ENCODE assay signal across 19 mouse cellular contexts in genomic region chr1:162947934-162948333, GRCm38 (mm10). TPM values are rescaled to one million over a fixed set of nuclear protein-coding genes. Genes with fewer than 3 reads are reported as not detected.
"Had no signal": no experiment of that assay in that cellular context is flagged by ENCODE, and none has a peak within 500 bp of the region (broad histone marks: within the 10 kb centered on the region; RNA-seq: fewer than 3 reads in every experiment).

No protein-coding gene starts in this region.

- H3K4me3 ChIP-seq: intestine, embryonic 15.5 days; layer of hippocampus, adult 2 months; liver, embryonic 15.5 days; neural tube, embryonic 12.5 days had no signal

- H3K9ac ChIP-seq: intestine, embryonic 15.5 days; liver, embryonic 15.5 days; neural tube, embryonic 12.5 days had no signal

- H3K27ac ChIP-seq: intestine, embryonic 15.5 days; layer of hippocampus, adult 2 months; liver, embryonic 15.5 days; neural tube, embryonic 12.5 days had no signal

- ATAC-seq: intestine, embryonic 15.5 days; lung, postnatal 0 days had no signal

- H3K9me3 ChIP-seq: intestine, embryonic 15.5 days; liver, embryonic 15.5 days; neural tube, embryonic 12.5 days had no signal

- H3K36me3 ChIP-seq: intestine, embryonic 15.5 days; liver, embryonic 15.5 days; neural tube, embryonic 12.5 days had no signal

- H3K4me2 ChIP-seq: intestine, embryonic 15.5 days; liver, embryonic 11.5 days; liver, embryonic 15.5 days; neural tube, embryonic 12.5 days had no signal

- DNase-seq: kidney, adult 18-20 months; kidney, postnatal 10 days; kidney, postnatal 4 days; lung, adult 2 months; lung, postnatal 36 days; right cerebral cortex, postnatal 25 days; thymus, postnatal 14 days had no signal

- H3K4me1 ChIP-seq: intestine, embryonic 15.5 days; liver, embryonic 15.5 days had no signal

- H3K27me3 ChIP-seq: intestine, embryonic 15.5 days; liver, embryonic 15.5 days; neural tube, embryonic 12.5 days had no signal

RNA-seq across cellular contexts. Expression of gene Fmo6, which starts 10.6 kb away (rescaled TPM):
- total RNA-seq: layer of hippocampus, adult 2 months; layer of hippocampus, postnatal 10 days; left cerebral cortex, postnatal 36 days; megakaryocyte progenitor cell, adult 5-6 weeks had no signal
- polyA plus RNA-seq: intestine, embryonic 15.5 days; liver, embryonic 11.5 days; liver, embryonic 15.5 days; neural tube, embryonic 12.5 days; small intestine, adult 2 months; stomach, embryonic 16.5 days had no signal

RNA-seq across cellular contexts. Expression of gene Fmo3, which starts 36.4 kb away (rescaled TPM):
- total RNA-seq: layer of hippocampus, adult 2 months; layer of hippocampus, postnatal 10 days; left cerebral cortex, postnatal 36 days; megakaryocyte progenitor cell, adult 5-6 weeks had no signal
- polyA plus RNA-seq: intestine, embryonic 15.5 days; kidney, embryonic 14.5 days; liver, embryonic 11.5 days; liver, embryonic 15.5 days; neural tube, embryonic 12.5 days; small intestine, adult 2 months had no signal

RNA-seq across cellular contexts. Expression of gene Fmo2, which starts 49.4 kb away (rescaled TPM):
- total RNA-seq: megakaryocyte progenitor cell, adult 5-6 weeks had no signal
- polyA plus RNA-seq: liver, embryonic 11.5 days had no signal
